Mouse (Mus musculus) lung, embryonic 16.5 days (tissue): ENCODE results near the gene Pigo. TPM values are rescaled to one million over a fixed set of nuclear protein-coding genes. Genes with fewer than 3 reads are reported as not detected.

Experiments used
- ATAC-seq: fragments of 200-750 bp; cut with Nextera tagmentation; 2 replicates; pipeline ENCODE4 v1.8.0; 2017; ENCODE audit warnings: low read depth, mild to moderate bottlenecking, moderate library complexity
- H3K27ac ChIP-seq: fragments of 300-500 bp; sonication (generic); 2 replicates; pipeline ENCODE4 v1.5.1; 2014; ENCODE audit warnings: mild to moderate bottlenecking, control low read depth, low read length
- H3K27me3 ChIP-seq: fragments of 300-500 bp; sonication (generic); 2 replicates; pipeline ENCODE4 v1.6.1; 2014; ENCODE audit warnings: low read depth, low read length, mixed read lengths; ENCODE audit not compliant: control insufficient read depth, insufficient read depth
- H3K36me3 ChIP-seq: fragments of 300-500 bp; sonication (generic); 2 replicates; pipeline ENCODE4 v1.6.1; 2014; ENCODE audit warnings: low read length; ENCODE audit not compliant: control insufficient read depth, insufficient read depth
- H3K4me1 ChIP-seq: fragments of 300-500 bp; sonication (generic); replicated peaks from 2 replicates; pipeline ENCODE4 v1.6.1; 2014; ENCODE audit warnings: low read length, mixed read lengths; ENCODE audit not compliant: control insufficient read depth, insufficient read depth
- H3K4me2 ChIP-seq: fragments of 300-500 bp; sonication (generic); 2 replicates; pipeline ENCODE4 v1.6.1; 2014; ENCODE audit warnings: low read depth, low read length, control low read depth
- H3K4me3 ChIP-seq: fragments of 300-500 bp; sonication (generic); 2 replicates; pipeline ENCODE4 v1.5.1; 2014; ENCODE audit warnings: mild to moderate bottlenecking, low read length, control low read depth
- H3K9ac ChIP-seq: fragments of 300-500 bp; sonication (generic); 2 replicates; pipeline ENCODE4 v1.6.1; 2014; ENCODE audit warnings: low read length, control low read depth
- H3K9me3 ChIP-seq: fragments of 300-500 bp; sonication (generic); 2 replicates; pipeline ENCODE4 v1.6.1; 2016; ENCODE audit warnings: low read length; ENCODE audit not compliant: control insufficient read depth
- WGBS: fragments of 180-500 bp; shearing (Covaris S2); extraction: QIAGEN DNeasy Blood & Tissue Kit; methylation state at CpG from one replicate; pipeline ENCODE4 v1.1.7; 2014; 5-methylcytosine and 5-hydroxymethylcytosine counted together
- polyA plus RNA-seq: library from polyadenylated mRNA; unstranded; fragments of >200 nt; fragmentation: Nextera tagmentation; extraction: Ambion mirVana; gene quantifications from 2 replicates; pipeline ENCODE4 v1.2.1, GENCODE M21; 2015

Gene Pigo
- polyA plus RNA-seq: 21.8 and 24.8 TPM in 2 replicates

DNA sequence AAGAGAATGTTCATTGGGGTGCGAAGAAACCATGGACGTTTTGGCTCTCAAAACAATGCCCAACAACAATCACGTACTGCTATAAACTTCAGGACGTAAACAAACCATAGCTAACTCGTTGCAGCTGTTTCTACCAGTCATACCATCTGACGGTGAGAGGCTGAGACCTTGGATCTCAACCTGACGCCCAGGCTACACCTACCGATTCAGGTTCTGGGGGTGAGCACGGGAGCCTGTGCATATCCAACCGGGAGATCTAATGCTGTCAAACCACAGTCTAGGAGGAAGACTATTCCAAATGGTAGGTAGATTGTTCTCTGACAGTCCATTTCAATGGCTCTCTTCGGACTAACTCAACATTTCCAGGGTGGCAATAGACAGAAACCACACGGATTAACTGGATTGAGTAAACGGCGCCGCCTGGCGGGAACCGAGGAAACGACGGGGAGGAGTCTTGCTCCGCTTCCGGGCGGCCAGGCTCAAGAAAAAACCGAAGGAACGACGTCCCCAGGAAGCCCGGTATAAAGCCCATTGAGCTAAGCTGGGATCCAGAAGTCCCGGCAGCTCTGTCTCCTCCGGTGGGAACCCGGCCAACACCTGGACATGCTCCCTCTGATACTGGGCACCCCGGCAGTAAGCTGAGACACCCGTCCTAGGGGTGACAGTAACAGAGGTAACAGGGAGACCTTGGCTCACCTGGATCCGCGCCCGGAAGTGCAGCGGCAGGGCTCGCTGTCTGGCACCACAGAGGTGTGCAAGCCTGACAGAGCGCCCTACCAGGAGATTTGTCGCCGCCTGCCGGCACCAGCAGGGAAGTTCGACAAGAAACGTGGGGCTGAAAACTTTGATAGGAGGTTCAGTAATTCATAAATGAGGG is at the start of gene Pigo:
Gene Pigo (minus strand): TSS at position 736 of the 877 bp plus-strand sequence.
- Histone ChIP-seq H3K9me3 (no peaks in the 10 kb centered on the region), H3K4me1 (peaks cover 12% of the 10 kb centered on the region), H3K9ac (peak within 1 kb of the TSS; percentile 72), H3K27me3 (no peaks in the 10 kb centered on the region), H3K4me3 (peak within 1 kb of the TSS; percentile 79), H3K4me2 (peak within 1 kb of the TSS; percentile 86), H3K36me3 (peaks cover 42% of the 10 kb centered on the region), H3K27ac (peak within 1 kb of the TSS; percentile 97)
- ATAC-seq: peak; percentile 94
- 6% methylated on average over 42 of the region's 42 CpGs for WGBS

DNA sequence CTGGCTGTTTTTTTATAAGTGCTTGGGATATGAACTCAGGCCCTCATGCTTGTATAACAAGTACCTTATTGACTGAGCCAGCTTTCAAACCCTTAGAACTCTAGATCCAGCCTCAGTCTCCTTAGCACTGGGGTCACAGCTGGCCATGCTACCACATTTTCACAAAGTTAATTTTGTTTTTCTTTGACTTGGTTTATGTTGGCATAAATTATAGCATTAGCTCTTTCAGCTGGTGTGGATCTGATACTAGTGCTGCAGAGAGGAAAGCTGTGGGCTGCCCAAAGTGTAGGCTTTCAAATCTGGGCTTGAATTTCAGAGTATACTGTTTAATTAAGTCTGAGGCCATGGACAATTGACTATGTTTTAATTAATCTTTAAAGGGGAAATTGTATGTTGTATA is 49.3 kb upstream of the Pigo start:
- Histone ChIP-seq H3K36me3 (no peaks in the 10 kb centered on the region), H3K4me1 (no peaks in the 10 kb centered on the region), H3K9ac (no peak overlapping the region), H3K27me3 (no peaks in the 10 kb centered on the region), H3K4me3 (no peak overlapping the region), H3K9me3 (no peaks in the 10 kb centered on the region), H3K4me2 (no peak overlapping the region), H3K27ac (no peak overlapping the region)
- ATAC-seq: no peak

DNA sequence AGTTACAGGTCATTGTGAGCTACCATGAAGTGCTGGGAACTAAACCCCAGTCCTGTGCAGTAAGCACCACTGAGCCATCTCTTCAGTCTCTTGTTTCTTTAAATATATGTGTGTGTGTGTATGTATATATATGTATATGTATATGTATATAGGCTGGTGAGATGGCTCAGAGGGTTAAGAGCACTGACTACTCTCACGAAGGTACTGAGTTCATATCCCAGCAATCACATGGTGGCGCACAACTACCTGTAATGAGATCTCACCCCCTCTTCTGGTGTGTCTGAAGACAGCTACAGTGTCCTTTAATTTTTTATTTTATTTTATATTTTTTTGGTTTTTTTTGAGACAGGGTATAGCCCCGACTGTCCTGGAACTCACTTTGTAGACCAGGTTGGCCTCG is 39.9 kb upstream of the Pigo start:
- H3K27me3 ChIP-seq: no peaks in the 10 kb centered on the region
- H3K36me3 ChIP-seq: no peaks in the 10 kb centered on the region
- H3K4me3 ChIP-seq: no peak overlapping the region
- H3K9me3 ChIP-seq: no peaks in the 10 kb centered on the region
- H3K27ac ChIP-seq: no peak overlapping the region
- 92% methylated on average over 4 of the region's 4 CpGs for WGBS
- no peak overlapping the region for H3K9ac ChIP-seq
- ATAC-seq: no peak
- H3K4me1 ChIP-seq: no peaks in the 10 kb centered on the region
- H3K4me2 ChIP-seq: no peak overlapping the region

DNA sequence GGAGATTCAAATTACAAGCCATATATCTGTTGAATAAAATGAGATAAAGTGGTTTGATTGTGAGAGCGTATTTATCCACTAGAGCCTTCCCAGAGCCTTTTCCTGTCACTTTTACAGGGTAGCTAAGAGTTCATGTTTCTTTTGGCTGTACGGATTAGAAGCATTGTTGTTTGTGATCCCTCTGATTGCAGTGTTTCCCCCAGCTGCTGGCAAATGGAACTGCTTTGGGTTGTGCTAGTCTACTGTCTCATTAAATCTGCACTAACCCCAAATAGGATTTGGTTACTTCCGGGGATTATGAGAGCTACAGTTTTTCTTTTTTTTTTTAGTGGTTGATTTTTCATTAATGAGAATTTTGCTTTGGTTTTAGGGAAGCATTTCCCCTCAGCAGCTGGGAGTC is 34.7 kb upstream of the Pigo start:
- no peaks in the 10 kb centered on the region for H3K36me3 ChIP-seq
- ATAC-seq: no peak
- peaks cover 13% of the 10 kb centered on the region for H3K27me3 ChIP-seq
- peaks cover 7% of the 10 kb centered on the region; the same call in 1 of the 2 replicates for H3K4me1 ChIP-seq
- WGBS: 46% methylated on average over 3 of the region's 3 CpGs
- H3K9ac ChIP-seq: no peak overlapping the region
- H3K27ac ChIP-seq: no peak overlapping the region
- no peak overlapping the region for H3K4me3 ChIP-seq
- H3K4me2 ChIP-seq: no peak overlapping the region
- H3K9me3 ChIP-seq: no peaks in the 10 kb centered on the region

DNA sequence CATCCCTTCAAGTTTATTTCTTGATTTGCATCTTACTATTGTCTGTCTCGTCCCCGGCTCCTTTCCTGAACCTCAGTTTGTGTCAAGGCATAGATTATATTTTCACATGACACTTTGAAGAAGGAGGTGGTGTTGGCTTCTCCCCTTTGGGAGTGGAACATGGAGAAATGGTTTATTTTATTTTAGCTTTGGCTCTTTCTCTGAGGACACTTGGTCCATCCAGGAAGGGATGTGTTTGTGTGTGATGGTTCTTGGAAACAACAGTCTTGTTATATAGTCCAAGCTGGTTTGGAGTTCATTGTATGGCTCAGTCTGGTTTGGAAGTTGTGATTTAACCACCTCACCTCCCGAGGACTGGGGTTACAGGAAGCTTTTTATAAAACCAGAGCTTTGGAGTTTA is 34.1 kb upstream of the Pigo start:
- peak overlapping the region; percentile 73 for H3K4me3 ChIP-seq
- H3K27ac ChIP-seq: no peak overlapping the region
- WGBS: 35% methylated on average over 3 of the region's 3 CpGs
- no peak for ATAC-seq
- peaks cover 7% of the 10 kb centered on the region; the same call in 1 of the 2 replicates for H3K4me1 ChIP-seq
- no peaks in the 10 kb centered on the region for H3K36me3 ChIP-seq
- no peaks in the 10 kb centered on the region for H3K9me3 ChIP-seq
- peak overlapping the region; percentile 88 for H3K4me2 ChIP-seq
- H3K9ac ChIP-seq: no peak overlapping the region; the same call in 1 of the 2 replicates
- peaks cover 13% of the 10 kb centered on the region for H3K27me3 ChIP-seq

DNA sequence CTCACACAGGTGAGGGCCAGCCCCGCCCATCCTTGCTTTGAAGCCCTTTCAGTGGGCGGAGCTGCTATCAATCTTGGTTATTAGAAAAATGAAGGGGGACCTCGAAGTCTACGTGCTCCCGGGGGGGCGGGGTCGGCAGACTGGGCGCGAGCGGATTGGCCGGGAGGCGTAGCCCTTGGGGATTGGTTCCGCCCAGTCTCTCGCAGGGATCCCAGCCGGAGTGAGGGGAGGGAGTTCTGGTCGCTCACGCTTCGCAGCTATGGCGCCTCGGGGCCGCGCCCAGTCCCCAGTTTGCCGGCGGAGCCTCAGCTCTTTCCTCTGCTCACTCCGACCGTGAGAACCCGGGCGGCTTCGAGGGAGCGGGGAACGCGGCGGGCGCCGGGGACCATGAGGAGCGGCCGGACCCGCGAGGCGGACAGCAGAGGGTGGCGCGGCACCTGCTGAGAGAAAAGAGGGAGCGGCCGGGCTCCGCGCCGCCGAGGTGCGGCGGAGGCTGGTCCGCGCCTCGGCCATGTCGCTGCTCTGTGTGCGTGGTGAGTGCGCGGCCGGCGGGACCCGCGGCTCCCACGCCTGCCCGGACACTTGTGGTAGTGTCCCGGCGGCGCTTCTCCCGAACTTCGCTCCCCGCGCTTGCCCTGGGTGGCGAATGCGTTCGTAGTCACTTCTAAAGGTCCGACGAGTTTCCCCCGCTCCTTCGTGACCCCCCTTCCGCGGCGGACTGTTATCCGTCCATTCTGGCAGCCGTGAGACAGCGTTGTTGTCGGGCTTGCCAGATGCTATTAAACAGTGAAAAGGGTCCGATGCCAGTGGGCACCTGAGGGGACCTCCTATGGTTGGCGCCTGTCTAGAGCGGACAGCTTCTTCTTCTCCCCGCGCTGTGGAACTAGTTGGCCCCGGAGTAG is 33.4 kb upstream of the Pigo start, which contains the start of gene Unc13b:
Gene Unc13b (plus strand): TSS at position 201 of the 902 bp plus-strand sequence.
- H3K4me1 ChIP-seq: peaks cover 7% of the 10 kb centered on the region; the same call in 1 of the 2 replicates
- peak; percentile 99 for ATAC-seq
- H3K9ac ChIP-seq: peak within 1 kb of the TSS; percentile 77
- no peaks in the 10 kb centered on the region for H3K9me3 ChIP-seq
- peak within 1 kb of the TSS; percentile 88 for H3K4me2 ChIP-seq
- no peaks in the 10 kb centered on the region for H3K36me3 ChIP-seq
- H3K27ac ChIP-seq: peak within 1 kb of the TSS; percentile 83
- WGBS: under 1% methylated on average over 54 of the region's 90 CpGs
- peak within 1 kb of the TSS; percentile 73 for H3K4me3 ChIP-seq
- peaks cover 13% of the 10 kb centered on the region for H3K27me3 ChIP-seq

DNA sequence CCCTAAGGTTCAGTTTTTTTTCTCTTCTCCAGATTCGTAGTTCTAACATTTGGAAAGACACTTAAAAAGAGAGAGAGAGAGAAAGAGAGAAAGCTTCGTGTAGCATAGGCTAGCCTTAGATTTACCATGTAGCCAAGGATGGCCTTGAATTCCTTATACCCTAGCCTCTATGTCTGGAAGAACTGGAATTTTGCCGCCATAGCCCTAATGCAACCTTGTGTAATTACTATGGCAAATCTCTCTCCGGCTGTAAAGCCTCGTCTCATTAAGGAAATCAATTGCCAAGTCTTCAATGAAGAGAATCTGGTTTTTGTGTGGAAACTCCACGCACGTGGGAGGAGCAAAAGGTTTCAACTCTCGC is 32.8 kb upstream of the Pigo start:
- Histone ChIP-seq H3K4me2 (peak overlapping the region; percentile 88), H3K9me3 (no peaks in the 10 kb centered on the region), H3K4me3 (peak overlapping the region; percentile 73), H3K4me1 (peaks cover 7% of the 10 kb centered on the region; the same call in 1 of the 2 replicates), H3K27me3 (peaks cover 13% of the 10 kb centered on the region), H3K9ac (no peak overlapping the region), H3K27ac (no peak overlapping the region), H3K36me3 (no peaks in the 10 kb centered on the region)
- peak; percentile 10; the same call in 1 of the 2 replicates for ATAC-seq
- WGBS: 18% methylated on average over 8 of the region's 8 CpGs

DNA sequence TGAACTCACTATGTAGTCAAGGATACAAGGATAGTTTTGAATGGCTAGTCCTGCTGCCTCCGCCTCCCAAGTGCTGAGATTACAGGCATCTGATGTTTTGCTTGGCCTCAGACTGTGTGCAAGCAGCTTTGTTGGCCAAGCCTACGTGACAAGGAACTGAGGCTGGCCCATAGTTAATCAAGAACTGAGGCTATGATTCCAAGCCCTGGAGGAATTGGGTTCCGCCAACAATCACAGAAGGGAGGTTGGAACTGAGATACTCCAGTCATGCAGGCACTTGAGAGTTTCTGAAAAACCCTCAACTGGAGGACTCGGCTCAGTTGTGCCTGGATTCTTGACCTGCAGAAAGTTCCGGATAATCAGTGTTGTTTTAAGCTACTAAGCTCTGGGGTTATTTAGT is 32.0 kb upstream of the Pigo start:
- Histone ChIP-seq H3K9me3 (no peaks in the 10 kb centered on the region), H3K36me3 (no peaks in the 10 kb centered on the region), H3K4me1 (peaks cover 7% of the 10 kb centered on the region; the same call in 1 of the 2 replicates), H3K27me3 (peaks cover 13% of the 10 kb centered on the region), H3K4me2 (no peak overlapping the region), H3K9ac (no peak overlapping the region), H3K4me3 (no peak overlapping the region), H3K27ac (no peak overlapping the region)
- WGBS: 82% methylated on average over 5 of the region's 5 CpGs
- ATAC-seq: no peak

DNA sequence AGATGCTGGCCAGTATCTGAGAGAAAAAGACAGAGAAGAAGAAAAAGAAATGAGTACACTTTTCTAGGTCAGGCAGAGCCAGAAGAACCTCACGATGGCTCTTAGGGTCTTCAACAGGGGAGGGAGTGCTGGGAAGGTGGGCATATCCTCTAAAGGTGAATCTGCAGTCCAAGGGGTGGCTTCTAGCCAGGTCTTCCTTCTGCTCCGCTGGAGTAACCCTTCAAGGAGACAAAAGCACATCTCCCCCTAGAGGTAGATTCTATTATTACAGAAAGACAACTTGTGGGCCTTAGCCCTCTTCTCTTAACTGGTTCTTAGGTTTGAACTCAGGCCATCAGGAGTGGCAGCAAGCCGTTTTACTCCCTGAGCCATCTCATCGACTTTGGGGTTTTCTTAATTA is 27.0 kb upstream of the Pigo start:
- ATAC-seq: 0 out of 2 replicates have a peak, but pooled peaks have one; percentile 28
- no peaks in the 10 kb centered on the region for H3K9me3 ChIP-seq
- no peaks in the 10 kb centered on the region for H3K36me3 ChIP-seq
- 12% methylated on average over 4 of the region's 4 CpGs for WGBS
- H3K4me3 ChIP-seq: no peak overlapping the region
- H3K4me2 ChIP-seq: no peak overlapping the region
- H3K27ac ChIP-seq: no peak overlapping the region
- no peaks in the 10 kb centered on the region for H3K4me1 ChIP-seq
- no peaks in the 10 kb centered on the region for H3K27me3 ChIP-seq
- no peak overlapping the region for H3K9ac ChIP-seq
